Mouse (Mus musculus): ENCODE measurements around the gene Ern2. TPM values are rescaled to one million over a fixed set of nuclear protein-coding genes. Genes with fewer than 3 reads are reported as not detected.
A peak's percentile ranks its signal among the peaks of the same experiment; 100 is the strongest.

Ern2 gene
- polyA plus RNA-seq, 1 experiment: not detected

GRCm38 (mm10) chr7:122171613-122172012, 14.4 kb downstream of the Ern2 start:
- H3K79me2 ChIP-seq (ENCODE audit: control insufficient read depth, insufficient read depth): no peaks in the 10 kb centered on the region
- H3K36me3 ChIP-seq (ENCODE audit: control insufficient read depth, insufficient read depth): no peaks in the 10 kb centered on the region
- TF ChIP-seq POLR2AphosphoS2 (IDR thresholded peaks at IDR 0.05; ENCODE audit: insufficient read length, low read depth) (no peak), SRF (IDR thresholded peaks at IDR 0.05; ENCODE audit: control insufficient read depth, insufficient read length, low read depth) (no peak), CEBPB (IDR thresholded peaks at IDR 0.05; ENCODE audit: insufficient read depth, poor library complexity, severe bottlenecking) (no peak), MYOG (IDR thresholded peaks at IDR 0.05; ENCODE audit: control insufficient read depth in 1 of 3, insufficient read depth in 1 of 3, insufficient read length in 2 of 3, low read depth in 2 of 3) (no peak), E2F4 (IDR thresholded peaks at IDR 0.05; ENCODE audit: insufficient read depth) (no peak), MAX (IDR thresholded peaks at IDR 0.05; ENCODE audit: low read depth) (no peak), USF1 (IDR thresholded peaks at IDR 0.05; ENCODE audit: low read depth) (no peak), REST (IDR thresholded peaks at IDR 0.05; ENCODE audit: insufficient read depth, insufficient read length) (no peak), POLR2A (IDR thresholded peaks at IDR 0.05; ENCODE audit: insufficient read length, low read depth) (no peak), MYOD1 (IDR thresholded peaks at IDR 0.05; ENCODE audit: control insufficient read depth in 1 of 3, insufficient read length in 2 of 3, low read depth in 2 of 3) (no peak), TCF3 (IDR thresholded peaks at IDR 0.05; ENCODE audit: insufficient read length, low read depth) (no peak), TCF12 (IDR thresholded peaks at IDR 0.05; ENCODE audit: insufficient read depth, poor library complexity, severe bottlenecking) (no peak)
- H3K4me2 ChIP-seq (ENCODE audit: low read depth): no peak overlapping the region
- peaks cover 4% of the 10 kb centered on the region for H3K27me3 ChIP-seq (ENCODE audit: control insufficient read depth, insufficient read depth, insufficient read length)
- no peak overlapping the region for H3ac ChIP-seq (ENCODE audit: control insufficient read depth, insufficient read length)
- no peak overlapping the region for H3K4me3 ChIP-seq

GRCm38 (mm10) chr7:122170705-122171104, 15.3 kb downstream of the Ern2 start:
- Histone ChIP-seq H3K79me2 (ENCODE audit: control insufficient read depth, insufficient read depth) (no peaks in the 10 kb centered on the region), H3K36me3 (ENCODE audit: control insufficient read depth, insufficient read depth) (no peaks in the 10 kb centered on the region), H3K27me3 (ENCODE audit: control insufficient read depth, insufficient read depth, insufficient read length) (no peaks in the 10 kb centered on the region), H3K4me3 (no peak overlapping the region), H3K4me2 (ENCODE audit: low read depth) (no peak overlapping the region), H3ac (ENCODE audit: control insufficient read depth, insufficient read length) (no peak overlapping the region)
- TF ChIP-seq POLR2AphosphoS2 (IDR thresholded peaks at IDR 0.05; ENCODE audit: insufficient read length, low read depth) (no peak), TCF3 (IDR thresholded peaks at IDR 0.05; ENCODE audit: insufficient read length, low read depth) (no peak), POLR2A (IDR thresholded peaks at IDR 0.05; ENCODE audit: insufficient read length, low read depth) (no peak), MAX (IDR thresholded peaks at IDR 0.05; ENCODE audit: low read depth) (no peak), REST (IDR thresholded peaks at IDR 0.05; ENCODE audit: insufficient read depth, insufficient read length) (no peak), MYOD1 (IDR thresholded peaks at IDR 0.05; ENCODE audit: control insufficient read depth in 1 of 3, insufficient read length in 2 of 3, low read depth in 2 of 3) (no peak), TCF12 (IDR thresholded peaks at IDR 0.05; ENCODE audit: insufficient read depth, poor library complexity, severe bottlenecking) (no peak), MYOG (IDR thresholded peaks at IDR 0.05; ENCODE audit: control insufficient read depth in 1 of 3, insufficient read depth in 1 of 3, insufficient read length in 2 of 3, low read depth in 2 of 3) (no peak), SRF (IDR thresholded peaks at IDR 0.05; ENCODE audit: control insufficient read depth, insufficient read length, low read depth) (no peak), USF1 (IDR thresholded peaks at IDR 0.05; ENCODE audit: low read depth) (no peak), E2F4 (IDR thresholded peaks at IDR 0.05; ENCODE audit: insufficient read depth) (no peak), CEBPB (IDR thresholded peaks at IDR 0.05; ENCODE audit: insufficient read depth, poor library complexity, severe bottlenecking) (no peak)

- peaks cover 5% of the 10 kb centered on the region for H3K79me2 ChIP-seq (ENCODE audit: control insufficient read depth, insufficient read depth)
- H3ac ChIP-seq (ENCODE audit: control insufficient read depth, insufficient read length): no peak overlapping the region
- no peak overlapping the region for H3K4me3 ChIP-seq
- peak overlapping the region; percentile 38 for H3K4me2 ChIP-seq (ENCODE audit: low read depth)
- H3K27me3 ChIP-seq (ENCODE audit: control insufficient read depth, insufficient read depth, insufficient read length): no peaks in the 10 kb centered on the region
- peaks cover 20% of the 10 kb centered on the region for H3K36me3 ChIP-seq (ENCODE audit: control insufficient read depth, insufficient read depth)
- no peak for TF ChIP-seq REST (IDR thresholded peaks at IDR 0.05; ENCODE audit: insufficient read depth, insufficient read length)
- TF ChIP-seq POLR2A (IDR thresholded peaks at IDR 0.05; ENCODE audit: insufficient read length, low read depth): no peak
- peak; percentile 78 for TF ChIP-seq TCF12 (IDR thresholded peaks at IDR 0.05; ENCODE audit: insufficient read depth, poor library complexity, severe bottlenecking)
- TF ChIP-seq E2F4 (IDR thresholded peaks at IDR 0.05; ENCODE audit: insufficient read depth): no peak
- TF ChIP-seq SRF (IDR thresholded peaks at IDR 0.05; ENCODE audit: control insufficient read depth, insufficient read length, low read depth): no peak
- TF ChIP-seq MYOD1 (IDR thresholded peaks at IDR 0.05; ENCODE audit: control insufficient read depth in 1 of 3, insufficient read length in 2 of 3, low read depth in 2 of 3): peak; percentile 92 to 100 (median 98)
- no peak for TF ChIP-seq MAX (IDR thresholded peaks at IDR 0.05; ENCODE audit: low read depth)
- TF ChIP-seq CEBPB (IDR thresholded peaks at IDR 0.05; ENCODE audit: insufficient read depth, poor library complexity, severe bottlenecking): no peak
- peak; percentile 60 for TF ChIP-seq TCF3 (IDR thresholded peaks at IDR 0.05; ENCODE audit: insufficient read length, low read depth)
- no peak for TF ChIP-seq POLR2AphosphoS2 (IDR thresholded peaks at IDR 0.05; ENCODE audit: insufficient read length, low read depth)
- peak in 1 of 3 experiments; percentile 73 for TF ChIP-seq MYOG (IDR thresholded peaks at IDR 0.05; ENCODE audit: control insufficient read depth in 1 of 3, insufficient read depth in 1 of 3, insufficient read length in 2 of 3, low read depth in 2 of 3)
- no peak for TF ChIP-seq USF1 (IDR thresholded peaks at IDR 0.05; ENCODE audit: low read depth)
These were observed 18.8 kb downstream of the Ern2 start for GRCm38 (mm10) chr7:122167203-122167602.

GRCm38 (mm10) chr7:122163766-122164165, 22.2 kb downstream of the Ern2 start:
- Histone ChIP-seq H3K27me3 (ENCODE audit: control insufficient read depth, insufficient read depth, insufficient read length) (no peaks in the 10 kb centered on the region), H3K4me2 (ENCODE audit: low read depth) (no peak overlapping the region), H3K36me3 (ENCODE audit: control insufficient read depth, insufficient read depth) (peaks cover 20% of the 10 kb centered on the region), H3K4me3 (no peak overlapping the region), H3K79me2 (ENCODE audit: control insufficient read depth, insufficient read depth) (peaks cover 31% of the 10 kb centered on the region), H3ac (ENCODE audit: control insufficient read depth, insufficient read length) (no peak overlapping the region)
- TF ChIP-seq MYOD1 (IDR thresholded peaks at IDR 0.05; ENCODE audit: control insufficient read depth in 1 of 3, insufficient read length in 2 of 3, low read depth in 2 of 3) (peak in 2 of 3 experiments; percentile 60 to 61), TCF3 (IDR thresholded peaks at IDR 0.05; ENCODE audit: insufficient read length, low read depth) (no peak)

GRCm38 (mm10) chr7:122160037-122160436, 26.0 kb downstream of the Ern2 start:
- Histone ChIP-seq H3K4me3 (peak overlapping the region; percentile 96), H3K4me2 (ENCODE audit: low read depth) (peak overlapping the region; percentile 82), H3K36me3 (ENCODE audit: control insufficient read depth, insufficient read depth) (peaks cover 20% of the 10 kb centered on the region), H3K27me3 (ENCODE audit: control insufficient read depth, insufficient read depth, insufficient read length) (no peaks in the 10 kb centered on the region), H3K79me2 (ENCODE audit: control insufficient read depth, insufficient read depth) (peaks cover 33% of the 10 kb centered on the region), H3ac (ENCODE audit: control insufficient read depth, insufficient read length) (peak overlapping the region; percentile 25)
- TF ChIP-seq POLR2AphosphoS2 (IDR thresholded peaks at IDR 0.05; ENCODE audit: insufficient read length, low read depth) (no peak), TCF12 (IDR thresholded peaks at IDR 0.05; ENCODE audit: insufficient read depth, poor library complexity, severe bottlenecking) (no peak), TCF3 (IDR thresholded peaks at IDR 0.05; ENCODE audit: insufficient read length, low read depth) (no peak), E2F4 (IDR thresholded peaks at IDR 0.05; ENCODE audit: insufficient read depth) (no peak), POLR2A (IDR thresholded peaks at IDR 0.05; ENCODE audit: insufficient read length, low read depth) (no peak), CEBPB (IDR thresholded peaks at IDR 0.05; ENCODE audit: insufficient read depth, poor library complexity, severe bottlenecking) (no peak), MYOG (IDR thresholded peaks at IDR 0.05; ENCODE audit: control insufficient read depth in 1 of 3, insufficient read depth in 1 of 3, insufficient read length in 2 of 3, low read depth in 2 of 3) (no peak), MYOD1 (IDR thresholded peaks at IDR 0.05; ENCODE audit: control insufficient read depth in 1 of 3, insufficient read length in 2 of 3, low read depth in 2 of 3) (no peak), USF1 (IDR thresholded peaks at IDR 0.05; ENCODE audit: low read depth) (no peak), REST (IDR thresholded peaks at IDR 0.05; ENCODE audit: insufficient read depth, insufficient read length) (no peak), MAX (IDR thresholded peaks at IDR 0.05; ENCODE audit: low read depth) (no peak), SRF (IDR thresholded peaks at IDR 0.05; ENCODE audit: control insufficient read depth, insufficient read length, low read depth) (no peak)

Measured in myocyte (in vitro differentiated cells).